Mouse (Mus musculus): ENCODE data around the gene Cdc40. TPM values are rescaled to one million over a fixed set of nuclear protein-coding genes. Genes with fewer than 3 reads are reported as not detected.

The Cdc40 gene
- total RNA-seq, 2 experiments from 2014 or later: 31.4 to 36.6 TPM

DNA sequence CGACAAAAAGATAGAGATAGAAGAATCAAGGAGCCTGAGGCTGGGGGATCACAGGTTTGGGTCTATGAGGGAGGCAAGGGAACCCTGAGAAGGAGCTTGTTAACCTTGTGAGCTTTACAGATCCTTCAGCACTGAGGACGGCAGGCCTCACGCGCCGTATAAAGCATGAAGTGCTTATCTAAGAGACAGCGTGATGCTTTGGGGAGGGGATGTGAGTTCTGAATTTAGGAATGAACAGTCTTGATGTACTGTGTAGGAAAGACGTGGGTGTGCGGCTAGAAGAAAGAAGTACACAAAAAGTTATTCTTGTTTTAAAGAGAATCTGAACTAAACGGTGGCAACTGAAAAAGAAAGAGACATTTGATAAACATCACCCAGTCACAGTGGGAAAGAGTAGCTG lies 3.1 kb downstream of the Cdc40 start:
- DNase-seq (ENCODE audit: extremely low spot score in 1 of 2, low spot score in 2 of 2): no peak
- intact Hi-C loops (cut with DNase I): loop anchor here (5.0 to 10.0 kb wide), 3 partner anchors 38 to 198 kb away; partner anchors contain the start of gene Mettl24

DNA sequence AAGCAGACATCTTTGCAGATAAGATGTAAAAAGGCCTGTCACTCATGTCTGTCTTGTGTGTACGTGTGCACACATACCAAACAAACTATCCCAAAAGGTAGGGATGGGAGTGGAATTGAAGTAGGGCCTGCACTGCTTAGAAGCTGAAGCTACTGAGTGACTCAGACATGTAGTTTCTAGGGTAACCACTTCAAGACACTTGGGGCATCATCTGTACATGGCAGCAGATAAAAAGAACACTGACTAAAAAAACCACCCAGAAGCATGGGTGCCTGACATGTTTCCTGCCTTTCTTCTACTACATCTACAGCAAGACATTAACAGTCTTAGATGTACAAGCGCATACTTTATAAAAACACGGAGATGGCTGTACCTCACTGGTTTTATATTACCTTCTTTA lies 4.9 kb downstream of the Cdc40 start:
- DNase-seq (ENCODE audit: extremely low spot score in 1 of 2, low spot score in 2 of 2): no peak

DNA sequence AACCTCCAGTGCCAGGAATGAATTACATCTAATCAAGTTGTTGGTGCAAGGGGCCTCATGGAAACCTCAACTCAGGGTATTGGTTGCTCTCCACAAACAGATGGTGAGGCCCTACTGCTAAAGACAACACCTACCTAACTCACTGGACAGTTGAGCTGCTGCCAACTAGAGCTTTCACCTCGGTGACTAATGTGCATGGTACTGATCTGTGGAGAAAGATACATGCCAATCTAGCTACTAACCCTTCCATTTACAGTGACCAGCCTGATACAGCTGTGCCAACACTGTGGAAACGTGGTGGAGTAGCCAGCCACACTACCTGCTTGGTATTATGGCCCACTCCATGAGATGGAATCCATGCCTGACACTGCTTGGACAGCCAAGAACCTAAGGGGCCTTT lies 11.1 kb downstream of the Cdc40 start:
- no peak for DNase-seq (ENCODE audit: extremely low spot score in 1 of 2, low spot score in 2 of 2)
- intact Hi-C loops (cut with DNase I): no loop called here

More for the DNA sequence above, 4.9 kb downstream of the Cdc40 start:
- intact Hi-C loops (cut with DNase I): no loop called here

- DNase-seq (ENCODE audit: extremely low spot score in 1 of 2, low spot score in 2 of 2): no peak
- intact Hi-C loops (cut with DNase I): no loop called here
Measured at GRCm38 (mm10) chr10:40871301-40871700, 11.8 kb downstream of the Cdc40 start.

- intact Hi-C loops (cut with DNase I): no loop called here
- no peak for DNase-seq (ENCODE audit: extremely low spot score in 1 of 2, low spot score in 2 of 2)
Measured at GRCm38 (mm10) chr10:40868081-40868480, 15.0 kb downstream of the Cdc40 start.

- intact Hi-C loops (cut with DNase I): no loop called here
- no peak for DNase-seq (ENCODE audit: extremely low spot score in 1 of 2, low spot score in 2 of 2)
Measured at GRCm38 (mm10) chr10:40857599-40857998, 25.5 kb downstream of the Cdc40 start.

DNA sequence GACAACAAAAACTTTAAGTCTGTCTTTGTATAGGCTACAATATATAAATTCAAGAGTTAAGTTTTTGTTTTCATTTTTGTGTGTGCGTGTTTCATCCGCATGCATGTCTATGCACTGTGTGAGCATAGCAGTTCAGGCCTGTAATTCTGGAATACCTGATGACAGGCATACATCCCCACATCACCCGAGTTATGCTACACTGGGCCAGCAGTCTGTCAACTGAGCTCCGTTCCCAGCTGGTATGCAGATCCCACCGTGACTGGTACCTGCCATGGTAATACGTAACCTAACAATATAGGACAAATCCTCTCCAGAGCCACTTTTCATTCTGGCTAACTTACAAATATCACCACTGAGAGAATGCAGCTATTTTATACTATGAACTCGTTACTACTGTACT lies 26.4 kb downstream of the Cdc40 start:
- no peak for DNase-seq (ENCODE audit: extremely low spot score in 1 of 2, low spot score in 2 of 2)
- intact Hi-C loops (cut with DNase I): no loop called here

DNA sequence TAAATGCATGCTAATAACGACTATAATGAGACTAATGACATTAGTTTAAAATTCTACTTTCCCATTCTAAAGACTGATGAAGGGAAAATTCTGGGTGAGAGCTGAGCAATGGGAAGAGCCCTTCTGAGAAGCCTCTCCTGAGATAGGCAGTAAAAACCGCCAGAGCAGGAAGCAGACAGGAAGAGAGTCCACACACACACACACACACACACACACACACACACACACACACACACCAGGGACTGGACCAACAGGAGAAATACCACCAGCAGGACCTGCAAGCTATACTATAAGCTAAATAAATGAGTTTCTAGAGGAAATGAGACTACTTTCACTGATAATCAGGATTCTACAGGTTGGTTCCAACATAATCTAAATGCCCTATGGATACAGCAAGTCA lies 27.5 kb downstream of the Cdc40 start:
- no peak for DNase-seq (ENCODE audit: extremely low spot score in 1 of 2, low spot score in 2 of 2)
- intact Hi-C loops (cut with DNase I): no loop called here

- intact Hi-C loops (cut with DNase I): no loop called here
- DNase-seq (ENCODE audit: extremely low spot score in 1 of 2, low spot score in 2 of 2): no peak
Measured at GRCm38 (mm10) chr10:40851138-40851537, 32.0 kb downstream of the Cdc40 start.

DNA sequence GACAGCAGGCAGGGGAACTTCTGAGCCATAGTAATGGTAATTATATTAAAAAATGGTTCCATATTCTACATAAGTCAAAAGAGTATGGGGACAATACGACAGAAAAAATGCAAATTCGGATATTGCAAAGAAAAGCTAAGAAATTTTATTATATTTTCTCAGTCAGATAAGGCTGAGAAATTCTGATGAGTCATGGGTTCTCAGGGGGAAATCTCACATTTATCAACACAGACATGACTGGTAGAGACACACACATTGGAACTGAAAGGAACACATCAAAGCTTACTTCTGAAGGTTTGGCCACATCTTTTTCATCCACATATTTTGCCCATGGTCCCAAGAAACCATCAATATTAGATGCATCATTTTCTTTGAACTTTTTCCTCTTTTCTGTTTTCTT lies 32.5 kb downstream of the Cdc40 start:
- intact Hi-C loops (cut with DNase I): no loop called here
- no peak for DNase-seq (ENCODE audit: extremely low spot score in 1 of 2, low spot score in 2 of 2)

GRCm38 (mm10) chr10:40847176-40847874 lies 35.8 kb downstream of the Cdc40 start:
- DNase-seq (ENCODE audit: extremely low spot score in 1 of 2, low spot score in 2 of 2): no peak
- intact Hi-C loops (cut with DNase I): no loop called here

- intact Hi-C loops (cut with DNase I): no loop called here
- no peak for DNase-seq (ENCODE audit: extremely low spot score in 1 of 2, low spot score in 2 of 2)
Measured at GRCm38 (mm10) chr10:40845626-40846025, 37.5 kb downstream of the Cdc40 start.

- DNase-seq (ENCODE audit: extremely low spot score in 1 of 2, low spot score in 2 of 2): no peak
- intact Hi-C loops (cut with DNase I): loop anchor here (5.0 kb wide), 1 partner anchor 38 kb away; the partner anchor contains the start of genes Cdc40 and Wasf1
Measured at GRCm38 (mm10) chr10:40844546-40844945, 38.6 kb downstream of the Cdc40 start.

DNA sequence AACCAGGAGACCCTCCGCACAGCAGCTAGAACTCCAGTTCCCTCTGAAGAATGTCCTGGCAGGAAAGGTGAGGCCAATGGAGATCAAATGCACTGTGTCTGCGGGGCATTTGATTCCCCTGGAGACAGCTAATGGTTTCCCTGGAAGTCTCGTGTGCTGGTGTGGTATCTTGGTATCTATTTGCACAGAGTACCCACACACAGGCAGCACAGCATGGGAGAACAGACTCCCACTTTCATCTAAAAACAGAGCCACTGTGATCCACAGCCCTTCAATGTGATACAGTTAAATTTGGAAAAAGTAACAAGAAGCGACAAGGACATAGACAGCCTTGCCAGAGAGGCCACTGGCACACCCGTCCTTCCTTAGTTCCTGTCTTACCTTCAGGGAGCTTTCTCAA lies 39.3 kb downstream of the Cdc40 start:
- no peak for DNase-seq (ENCODE audit: extremely low spot score in 1 of 2, low spot score in 2 of 2)
- intact Hi-C loops (cut with DNase I): loop anchor here (5.0 kb wide), 1 partner anchor 38 kb away; the partner anchor contains the start of genes Cdc40 and Wasf1

GRCm38 (mm10) chr10:40840086-40840485 lies 43.0 kb downstream of the Cdc40 start:
- intact Hi-C loops (cut with DNase I): loop anchor here (5.0 kb wide), 1 partner anchor 42 kb away; the partner anchor contains the start of genes Cdc40 and Wasf1
- DNase-seq (ENCODE audit: extremely low spot score in 1 of 2, low spot score in 2 of 2): no peak

DNA sequence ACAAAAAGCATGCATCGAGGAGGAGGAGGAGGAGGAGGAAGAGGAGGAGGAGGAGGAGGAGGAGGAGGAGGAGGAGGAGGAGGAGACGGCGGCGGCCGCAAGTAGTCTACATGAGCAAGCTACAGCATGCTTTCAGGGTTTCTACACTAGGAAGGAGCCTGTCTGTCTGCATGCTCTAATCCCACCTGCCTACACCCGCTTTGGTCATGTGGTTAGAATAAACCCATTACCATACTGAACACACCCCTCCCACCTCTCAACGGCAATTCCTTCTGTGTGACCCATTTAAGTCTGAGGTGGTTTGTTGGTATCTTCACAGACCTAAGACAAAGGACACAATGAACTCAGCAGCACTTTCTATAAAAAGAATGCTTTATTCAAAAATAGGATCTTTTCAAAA lies 51.8 kb downstream of the Cdc40 start:
- intact Hi-C loops (cut with DNase I): no loop called here
- DNase-seq (ENCODE audit: extremely low spot score in 1 of 2, low spot score in 2 of 2): no peak

DNA sequence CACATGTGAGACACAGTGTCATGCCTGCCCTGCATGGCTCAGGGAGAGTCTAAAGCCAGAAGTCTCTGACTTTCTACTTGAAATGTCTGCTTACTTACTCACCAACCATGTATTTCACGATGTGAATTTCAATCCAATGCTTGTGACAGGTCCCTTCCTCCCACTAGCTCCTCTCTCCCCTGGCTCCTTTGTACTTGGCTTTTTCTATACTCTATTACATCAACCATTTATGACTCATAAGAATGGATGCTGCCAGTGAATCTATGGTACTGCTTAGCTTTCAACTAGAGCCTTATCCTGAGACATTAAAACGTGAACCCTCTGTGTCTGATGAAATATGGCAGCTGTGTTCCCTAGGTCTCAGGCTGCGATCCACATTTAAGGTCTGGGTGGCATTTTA lies 52.8 kb downstream of the Cdc40 start:
- DNase-seq (ENCODE audit: extremely low spot score in 1 of 2, low spot score in 2 of 2): no peak
- intact Hi-C loops (cut with DNase I): no loop called here

GRCm38 (mm10) chr10:40827706-40828105 lies 55.4 kb downstream of the Cdc40 start:
- intact Hi-C loops (cut with DNase I): no loop called here
- DNase-seq (ENCODE audit: extremely low spot score in 1 of 2, low spot score in 2 of 2): no peak

- intact Hi-C loops (cut with DNase I): no loop called here
Measured at GRCm38 (mm10) chr10:40825952-40826351, 57.2 kb downstream of the Cdc40 start.

DNA sequence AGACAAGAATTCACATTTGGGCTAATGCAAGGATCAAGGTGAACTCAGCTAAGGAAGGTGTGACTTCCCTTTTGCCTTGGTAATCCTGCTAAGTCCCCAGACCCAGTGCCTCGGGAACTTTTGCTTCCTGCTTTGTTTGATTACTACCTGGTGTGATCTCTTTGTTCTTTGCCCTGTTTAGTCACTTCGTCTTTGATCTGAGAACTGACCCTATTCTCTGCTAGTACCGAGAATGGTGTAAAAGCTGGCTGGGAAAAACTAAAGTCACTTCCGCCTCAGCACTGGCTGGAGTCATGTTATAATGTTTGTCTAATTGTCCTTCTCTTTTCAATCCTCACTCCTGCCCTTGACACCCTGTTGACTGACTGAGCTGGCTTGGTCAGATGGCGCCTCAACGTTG lies 66.6 kb downstream of the Cdc40 start:
- DNase-seq (ENCODE audit: extremely low spot score in 1 of 2, low spot score in 2 of 2): no peak
- intact Hi-C loops (cut with DNase I): no loop called here

More at GRCm38 (mm10) chr10:40825952-40826351, 57.2 kb downstream of the Cdc40 start:
- no peak for DNase-seq (ENCODE audit: extremely low spot score in 1 of 2, low spot score in 2 of 2)

DNA sequence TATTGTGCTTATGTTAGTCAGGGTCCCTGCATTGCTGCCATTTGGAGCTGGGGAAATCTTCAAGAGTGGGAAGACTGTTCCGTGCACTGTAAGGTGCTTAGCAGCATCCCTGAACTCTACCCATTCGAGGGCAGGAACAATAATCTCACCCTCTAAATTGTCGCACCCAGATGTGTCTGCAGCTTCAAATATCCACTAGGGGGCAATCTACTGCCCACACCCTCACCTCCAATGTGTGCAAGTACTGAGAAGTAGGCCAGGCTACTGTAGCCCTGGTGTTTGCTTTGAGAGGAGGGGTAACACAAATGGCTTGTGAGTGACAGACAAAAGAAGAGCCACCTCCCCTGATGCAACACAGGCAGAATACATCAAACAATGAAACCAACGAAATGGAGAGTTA lies 69.5 kb downstream of the Cdc40 start:
- DNase-seq (ENCODE audit: extremely low spot score in 1 of 2, low spot score in 2 of 2): no peak
- intact Hi-C loops (cut with DNase I): no loop called here
